Mouse (Mus musculus) left cerebral cortex, postnatal 4 days (tissue): ENCODE measurements around the gene 3110040M04Rik. TPM values are rescaled to one million over a fixed set of nuclear protein-coding genes. Genes with fewer than 3 reads are reported as not detected.
"Not testable (repeated sequence)": the region's sequence is repeated elsewhere in the genome, so short reads cannot be mapped to it uniquely, and the experiment has no call there.

Experiments
- DNase-seq: peaks from one replicate; pipeline ENCODE4 v3.0.0-alpha.2; 2022
- intact Hi-C: fragments of 180-260 bp; cut with DNase I; formaldehyde crosslinking; loops from one replicate; pipeline ENCODE4 v1.15.1; 2025
- total RNA-seq, 2 experiments: library from RNA; stranded (reverse); gene quantifications; 2 replicates each; pipeline ENCODE4 v1.2.3; 2021

The 3110040M04Rik gene
- total RNA-seq, 2 experiments from 2014 or later, result not detected

GRCm38 (mm10) chr1:151188469-151188868 lies 15.5 kb upstream of the 3110040M04Rik start:
- no peak for DNase-seq

GRCm38 (mm10) chr1:151192075-151192474 lies 11.8 kb upstream of the 3110040M04Rik start, which contains the start of gene Gm8947:
Gene Gm8947, plus strand, starts transcription at chr1:151192376.
- intact Hi-C loops, result not testable (repeated sequence)

More at GRCm38 (mm10) chr1:151188469-151188868, 15.5 kb upstream of the 3110040M04Rik start:
- intact Hi-C loops, result no loop called here

GRCm38 (mm10) chr1:151192739-151193138 lies 11.2 kb upstream of the 3110040M04Rik start:
- DNase-seq, intact Hi-C loops: not testable (repeated sequence)

More at GRCm38 (mm10) chr1:151192075-151192474, 11.8 kb upstream of the 3110040M04Rik start, which contains the start of gene Gm8947:
- DNase-seq, result not testable (repeated sequence)

DNA sequence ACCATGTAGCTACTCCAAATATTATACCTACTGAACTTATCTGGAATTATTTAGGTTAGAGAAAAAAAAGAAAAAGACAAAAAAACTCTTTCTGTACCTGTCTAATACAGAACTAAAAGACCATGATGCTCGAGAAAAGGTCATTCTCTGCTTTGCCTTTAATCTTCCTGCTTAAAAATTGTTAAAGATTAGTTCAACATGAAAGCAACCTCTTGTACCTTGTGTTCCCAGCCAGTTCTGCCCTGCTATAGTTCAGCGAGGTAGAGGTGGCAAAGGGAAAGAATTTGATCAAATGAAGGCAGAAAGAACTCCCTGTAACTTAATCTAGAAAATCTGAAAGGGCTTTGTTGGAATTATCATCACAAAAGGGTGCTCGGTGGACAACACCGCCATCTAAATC lies 7.9 kb upstream of the 3110040M04Rik start:
- intact Hi-C loops, DNase-seq: not testable (repeated sequence)

DNA sequence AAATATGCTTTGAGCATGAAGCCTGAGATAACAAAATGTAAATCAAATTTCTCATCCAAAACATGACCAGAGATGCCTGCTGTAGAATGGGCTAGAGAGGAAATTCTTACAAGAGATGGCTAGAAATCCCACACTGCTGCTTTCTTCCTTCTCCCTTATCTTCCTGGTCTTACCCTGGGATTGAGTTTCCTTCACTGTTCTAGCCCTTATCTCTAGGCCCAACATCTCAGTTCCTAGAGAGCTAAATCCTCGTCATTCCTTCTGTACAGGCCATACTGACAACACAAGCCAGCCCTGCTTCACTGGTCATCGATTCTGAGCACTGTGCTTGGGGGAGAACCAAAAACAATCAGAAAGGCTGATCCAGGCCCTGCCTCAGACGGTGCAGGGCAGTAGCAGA lies 7.2 kb upstream of the 3110040M04Rik start:
- intact Hi-C loops, DNase-seq: not testable (repeated sequence)

DNA sequence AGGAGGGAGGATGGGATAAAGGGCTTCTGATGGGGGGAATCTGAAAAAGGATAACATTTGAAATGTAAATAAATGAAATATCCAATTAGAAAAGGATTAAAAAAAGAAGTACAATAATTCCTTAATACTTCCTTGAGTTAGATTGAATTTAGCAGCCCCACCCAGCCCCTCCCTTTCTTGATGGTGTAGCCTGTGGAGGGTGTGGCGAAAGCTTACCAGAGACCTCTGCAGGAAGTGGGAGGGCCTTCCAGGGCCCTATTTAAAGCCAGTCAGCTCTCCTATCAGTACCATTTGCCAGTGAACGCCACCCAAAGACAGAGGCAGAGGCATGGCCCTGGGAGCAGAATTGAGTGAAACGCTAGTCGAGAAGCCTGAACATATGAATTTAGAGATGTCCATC lies 5.8 kb upstream of the 3110040M04Rik start, which contains the start of gene Gm47995:
Gene Gm47995, plus strand, starts transcription at position 329 of the 400 bp plus-strand sequence.
- DNase-seq, intact Hi-C loops: not testable (repeated sequence)

DNA sequence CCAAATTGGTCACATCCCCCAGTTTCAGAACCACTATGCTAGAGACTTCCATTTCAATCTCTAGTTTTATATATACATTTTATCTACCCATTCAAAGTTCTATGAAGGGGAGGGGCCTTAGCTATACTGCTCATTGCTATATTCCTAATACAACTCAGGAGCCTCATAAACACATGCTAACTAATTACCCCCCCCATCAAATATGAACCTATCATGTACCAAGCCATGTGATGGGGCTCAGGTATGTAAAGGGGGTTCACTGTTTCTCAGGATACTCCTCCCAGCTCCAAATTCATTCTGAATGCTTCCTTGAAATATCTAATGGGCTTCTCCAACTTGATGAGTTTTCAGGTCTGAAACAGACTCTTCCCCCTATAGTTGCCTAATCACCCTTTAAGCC lies 3.3 kb upstream of the 3110040M04Rik start:
- intact Hi-C loops, DNase-seq: not testable (repeated sequence)

- intact Hi-C loops, DNase-seq: not testable (repeated sequence)
Observed at GRCm38 (mm10) chr1:151202771-151203170, 1.1 kb upstream of the 3110040M04Rik start.

- intact Hi-C loops, DNase-seq: not testable (repeated sequence)
Observed at GRCm38 (mm10) chr1:151208493-151208892, 4.6 kb downstream of the 3110040M04Rik start.

DNA sequence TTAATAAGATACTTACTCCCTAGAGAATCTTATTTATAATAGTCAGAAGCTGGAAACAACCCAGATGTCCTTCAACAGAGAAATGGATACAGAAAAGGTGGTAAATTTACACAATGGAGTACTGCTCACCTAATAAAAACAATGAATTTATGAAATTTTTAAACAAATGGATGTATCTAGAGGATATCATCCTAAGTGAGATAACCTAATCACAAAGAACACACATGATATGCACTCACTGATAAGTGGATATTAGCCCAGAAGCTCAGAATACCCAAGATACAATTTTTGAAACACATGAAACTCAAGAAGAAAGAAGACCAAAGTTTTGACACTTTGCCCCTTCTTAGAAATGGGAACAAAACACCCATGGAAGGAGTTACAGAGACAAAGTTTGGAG lies 5.0 kb downstream of the 3110040M04Rik start:
- intact Hi-C loops, DNase-seq: not testable (repeated sequence)

GRCm38 (mm10) chr1:151209824-151210355 lies 6.0 kb downstream of the 3110040M04Rik start, which contains the start of gene Gm47996:
Gene Gm47996, plus strand, starts transcription at chr1:151210131.
- intact Hi-C loops, DNase-seq: not testable (repeated sequence)

DNA sequence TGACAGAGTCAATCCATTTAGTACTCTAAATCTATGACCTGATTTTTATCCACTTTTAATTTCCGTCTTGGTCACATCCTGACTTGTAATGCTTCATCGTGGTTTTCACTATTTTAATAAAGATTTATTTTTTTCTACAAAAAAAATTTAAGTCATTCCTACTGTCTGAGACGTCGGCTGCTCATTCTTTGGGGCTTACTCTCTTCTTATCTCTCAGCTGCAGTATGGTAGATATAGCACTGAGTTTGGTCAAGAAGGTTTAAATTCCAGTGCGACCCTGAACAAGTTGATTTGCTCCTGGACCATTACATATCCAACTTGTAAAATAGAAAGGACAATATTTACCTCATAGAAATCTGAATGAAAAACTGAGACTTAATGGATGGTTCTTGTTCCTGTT lies 7.7 kb downstream of the 3110040M04Rik start:
- DNase-seq, intact Hi-C loops: not testable (repeated sequence)

- intact Hi-C loops, result no loop called here
- DNase-seq, result no peak
Observed at GRCm38 (mm10) chr1:151214862-151215261, 10.9 kb downstream of the 3110040M04Rik start.

DNA sequence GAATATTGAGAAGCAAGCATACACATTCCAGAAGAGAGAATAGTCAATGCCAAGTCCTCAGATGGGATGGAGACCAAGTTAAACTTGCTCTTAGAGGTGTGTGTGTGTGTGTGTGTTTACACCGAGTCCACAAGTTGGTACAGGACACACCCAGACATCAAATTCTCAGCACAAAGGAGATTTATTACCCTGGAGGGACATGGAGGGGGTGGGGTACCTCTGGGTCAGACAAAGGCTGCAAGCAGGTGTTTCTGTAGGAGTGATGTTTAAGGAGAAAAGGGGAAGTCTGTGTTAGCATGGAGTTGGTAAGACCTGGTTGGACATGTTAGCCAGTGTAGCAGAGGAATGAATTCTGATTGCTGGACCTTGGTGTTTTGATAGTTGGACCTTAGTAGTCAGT lies 12.1 kb downstream of the 3110040M04Rik start:
- DNase-seq, result no peak
- intact Hi-C loops, result no loop called here

DNA sequence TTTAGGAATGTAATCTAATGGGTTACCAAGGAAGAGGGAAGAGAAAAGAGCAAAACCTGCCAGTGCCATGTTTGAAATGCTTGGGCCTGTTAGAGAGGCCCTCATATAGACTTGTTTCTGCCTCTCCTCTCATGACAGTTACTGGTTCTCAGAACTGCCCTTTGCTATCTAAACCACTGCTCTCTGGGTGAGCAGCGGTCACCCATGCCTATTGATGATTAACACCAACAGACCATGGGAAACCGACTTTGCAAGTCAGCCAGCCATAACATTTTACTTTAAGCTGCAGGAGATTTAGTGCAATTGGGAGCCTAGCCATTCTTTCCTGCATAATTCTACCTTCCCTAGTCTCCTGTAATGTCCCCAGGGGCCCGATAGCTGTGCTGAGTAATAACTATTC lies 12.5 kb downstream of the 3110040M04Rik start:
- no peak for DNase-seq
- intact Hi-C loops, result no loop called here

GRCm38 (mm10) chr1:151219045-151219444 lies 15.1 kb downstream of the 3110040M04Rik start:
- intact Hi-C loops, result no loop called here
- no peak for DNase-seq

GRCm38 (mm10) chr1:151220098-151220497 lies 16.2 kb downstream of the 3110040M04Rik start:
- DNase-seq, result no peak
- intact Hi-C loops, result no loop called here

DNA sequence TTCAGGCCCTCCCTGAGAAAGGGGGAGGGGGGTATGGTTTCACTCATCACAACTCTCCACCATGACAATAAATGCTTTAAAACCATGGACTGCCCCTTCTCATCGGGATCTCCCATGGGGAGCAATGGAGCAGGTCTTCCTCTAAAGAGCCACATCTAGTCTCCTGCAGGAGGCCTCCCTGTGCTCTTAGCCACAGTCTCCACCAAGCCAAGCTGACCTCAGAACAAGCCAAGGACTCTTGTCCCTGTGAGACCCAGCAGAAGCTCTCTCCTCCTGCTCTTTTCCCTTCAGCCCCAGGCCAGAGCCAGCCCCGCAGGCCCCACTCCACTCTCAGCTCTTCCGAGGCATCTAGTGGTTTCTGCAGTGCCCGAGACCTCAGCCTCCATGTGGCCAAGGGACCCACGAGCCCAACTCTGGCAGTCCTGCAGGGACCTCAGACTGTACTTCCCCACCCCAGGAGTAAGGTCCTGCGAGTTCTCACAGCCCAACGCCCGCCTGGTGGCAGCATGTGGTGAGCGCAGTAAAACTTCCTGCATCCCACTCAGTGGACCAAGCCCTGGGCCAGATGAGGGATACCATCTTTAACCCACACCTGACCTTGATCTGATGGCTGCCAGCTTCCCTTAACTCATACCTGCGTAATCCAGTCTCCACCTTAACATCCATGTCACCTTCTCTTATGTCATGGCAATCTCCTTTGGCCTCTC lies 18.8 kb downstream of the 3110040M04Rik start:
- intact Hi-C loops, result no loop called here
- DNase-seq, result no peak

GRCm38 (mm10) chr1:151223377-151223776 lies 19.5 kb downstream of the 3110040M04Rik start:
- no peak for DNase-seq
- intact Hi-C loops, result no loop called here

DNA sequence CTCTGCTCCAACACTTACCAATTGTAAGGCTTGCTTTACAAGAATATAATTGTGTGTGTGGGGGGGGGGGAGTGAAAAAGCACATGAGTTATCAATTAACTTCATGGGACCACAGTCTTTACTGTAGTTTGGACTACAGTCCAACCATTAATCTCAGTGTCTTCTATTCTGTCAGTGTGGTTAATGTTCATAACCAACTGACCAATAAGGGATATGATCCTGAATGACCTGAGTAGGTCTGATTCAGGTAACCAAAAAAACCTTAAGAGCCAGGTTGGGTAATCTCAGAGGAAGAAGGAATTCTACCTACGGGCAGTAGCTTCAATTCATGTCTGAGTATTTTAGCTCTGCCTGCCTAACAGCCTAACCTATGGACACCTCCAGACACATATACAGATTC lies 20.6 kb downstream of the 3110040M04Rik start:
- intact Hi-C loops, result no loop called here

GRCm38 (mm10) chr1:151227506-151227905 lies 23.6 kb downstream of the 3110040M04Rik start:
- intact Hi-C loops, result no loop called here
- DNase-seq, result no peak

More for the DNA sequence above, 20.6 kb downstream of the 3110040M04Rik start:
- no peak for DNase-seq
